Mouse (Mus musculus): ENCODE measurements around the gene Hoxb6.

Hoxb6 gene

DNA sequence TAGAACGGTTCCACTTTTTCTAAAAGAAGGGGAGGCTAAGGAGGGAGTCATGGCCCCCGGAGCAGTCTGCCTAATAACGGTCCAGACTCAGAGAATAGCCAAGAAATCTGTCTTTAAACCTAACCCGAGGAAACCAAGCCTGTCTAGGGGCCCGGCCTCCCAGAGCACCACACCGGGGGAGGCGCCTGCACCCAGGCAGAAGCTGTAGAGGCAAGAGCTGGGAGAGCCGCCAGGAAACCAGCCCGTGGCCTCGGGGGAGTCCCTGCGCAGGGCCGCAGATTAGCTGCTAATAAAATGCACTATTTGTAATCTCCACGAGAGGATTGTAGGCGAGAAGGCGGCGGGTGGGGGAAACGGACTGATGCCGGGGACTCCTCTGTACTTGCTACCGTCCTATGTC lies 22.4 kb upstream of the Hoxb6 start:
- DNase-seq (ENCODE audit: low read depth, low spot score): no peak

DNA sequence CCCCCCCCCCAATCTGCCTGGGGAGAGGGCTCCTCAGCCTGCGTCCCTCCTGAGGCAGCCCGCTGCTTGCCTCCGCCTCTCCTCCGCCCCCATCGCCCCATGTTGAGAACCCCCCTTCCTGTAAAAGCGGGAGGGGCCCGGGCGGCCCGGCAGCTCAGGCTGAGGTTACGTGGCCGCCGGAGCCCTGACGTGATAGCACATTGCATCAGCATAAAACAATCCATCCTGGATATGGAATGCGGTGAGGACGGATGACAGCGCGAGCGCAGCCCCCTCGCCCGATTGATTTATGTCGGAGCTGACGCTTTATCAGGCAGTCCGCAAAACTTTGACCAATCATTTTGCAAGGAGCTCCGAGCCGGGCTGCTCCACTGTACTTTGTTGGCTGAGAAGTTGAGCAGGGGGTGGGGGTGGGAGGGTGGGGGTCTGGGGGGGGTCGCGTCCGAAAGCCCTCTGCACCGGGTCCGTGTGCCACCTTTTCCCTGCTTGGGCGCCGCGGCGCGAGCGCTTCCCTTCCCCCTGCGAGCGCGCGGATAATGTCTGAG lies 21.2 kb upstream of the Hoxb6 start, which contains the start of gene Hoxb9:
Gene Hoxb9, plus strand, starts transcription at position 462 of the 545 bp plus-strand sequence.
- DNase-seq (ENCODE audit: low read depth, low spot score): no peak

DNA sequence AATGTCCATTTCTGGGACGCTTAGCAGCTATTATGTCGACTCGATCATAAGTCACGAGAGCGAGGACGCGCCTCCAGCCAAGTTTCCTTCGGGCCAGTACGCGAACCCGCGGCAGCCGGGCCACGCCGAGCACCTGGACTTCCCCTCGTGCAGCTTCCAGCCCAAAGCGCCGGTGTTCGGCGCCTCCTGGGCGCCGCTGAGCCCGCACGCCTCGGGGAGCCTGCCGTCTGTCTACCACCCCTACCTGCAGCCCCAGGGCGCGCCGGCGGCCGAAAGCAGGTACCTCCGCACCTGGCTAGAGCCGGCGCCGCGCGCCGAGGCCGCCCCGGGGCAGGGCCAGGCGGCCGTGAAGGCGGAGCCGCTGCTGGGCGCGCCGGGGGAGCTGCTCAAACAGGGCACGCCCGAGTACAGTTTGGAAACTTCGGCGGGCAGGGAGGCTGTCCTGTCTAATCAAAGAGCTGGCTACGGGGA lies 20.7 kb upstream of the Hoxb6 start:
- DNase-seq (ENCODE audit: low read depth, low spot score): no peak

DNA sequence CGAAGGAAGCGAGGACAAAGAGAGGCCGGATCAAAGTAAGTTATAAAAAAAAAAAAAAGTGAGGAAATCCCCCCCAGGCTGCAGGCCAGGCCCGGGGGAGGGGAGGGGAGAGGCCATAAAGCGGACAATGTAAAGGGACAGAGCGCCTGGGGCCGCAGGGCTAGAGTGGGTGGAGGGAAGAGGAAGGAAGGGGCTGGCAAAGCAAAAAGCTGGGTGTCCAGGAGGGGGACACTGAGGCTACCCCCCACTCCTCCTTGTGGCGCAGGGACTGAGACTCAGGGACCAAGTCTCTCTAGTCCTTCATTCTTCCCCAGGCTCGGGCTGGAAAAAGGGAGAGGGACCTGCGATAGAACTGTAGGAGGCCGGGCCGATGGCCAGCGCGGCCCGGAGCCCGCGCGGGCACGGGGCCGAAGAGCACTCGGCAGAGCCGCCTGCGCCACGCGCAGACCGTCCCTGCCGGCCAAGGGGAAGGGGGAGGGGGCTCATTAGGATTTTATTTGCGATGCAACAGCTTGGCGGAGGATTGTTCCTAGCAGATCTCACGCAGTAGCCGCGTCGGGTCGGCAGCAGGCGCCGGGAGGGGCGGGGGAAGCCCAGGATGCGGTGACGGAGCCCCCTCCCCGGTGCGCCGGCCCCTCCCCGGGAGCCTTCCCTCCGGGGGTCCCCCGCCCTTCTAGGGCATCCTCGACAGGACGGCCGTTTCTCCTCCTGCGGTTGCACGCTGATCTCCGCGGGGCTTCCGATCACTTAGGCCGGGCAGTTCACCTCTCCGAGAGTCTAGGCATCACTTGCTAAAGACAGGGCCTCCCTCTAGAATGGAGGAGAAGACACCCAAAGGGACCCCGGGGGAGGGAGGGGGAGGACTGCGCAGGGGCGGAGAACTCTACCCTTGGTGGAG lies 20.0 kb upstream of the Hoxb6 start:
- no peak for DNase-seq (ENCODE audit: low read depth, low spot score)

DNA sequence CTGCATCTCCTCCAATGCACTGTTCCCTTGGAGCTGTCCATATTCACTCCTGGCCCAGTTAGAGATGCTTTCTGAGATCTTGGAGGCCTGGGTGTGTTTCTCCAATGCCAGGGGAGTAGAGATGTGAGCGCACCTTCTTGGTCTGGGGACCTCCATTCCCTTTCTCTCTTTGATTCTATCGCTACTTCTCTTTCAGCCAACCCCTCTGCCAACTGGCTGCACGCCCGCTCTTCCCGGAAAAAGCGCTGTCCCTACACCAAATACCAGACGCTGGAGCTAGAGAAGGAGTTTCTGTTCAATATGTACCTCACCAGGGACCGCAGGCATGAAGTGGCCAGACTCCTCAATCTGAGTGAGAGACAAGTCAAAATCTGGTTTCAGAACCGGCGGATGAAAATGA lies 17.8 kb upstream of the Hoxb6 start:
- no peak for DNase-seq (ENCODE audit: low read depth, low spot score)

DNA sequence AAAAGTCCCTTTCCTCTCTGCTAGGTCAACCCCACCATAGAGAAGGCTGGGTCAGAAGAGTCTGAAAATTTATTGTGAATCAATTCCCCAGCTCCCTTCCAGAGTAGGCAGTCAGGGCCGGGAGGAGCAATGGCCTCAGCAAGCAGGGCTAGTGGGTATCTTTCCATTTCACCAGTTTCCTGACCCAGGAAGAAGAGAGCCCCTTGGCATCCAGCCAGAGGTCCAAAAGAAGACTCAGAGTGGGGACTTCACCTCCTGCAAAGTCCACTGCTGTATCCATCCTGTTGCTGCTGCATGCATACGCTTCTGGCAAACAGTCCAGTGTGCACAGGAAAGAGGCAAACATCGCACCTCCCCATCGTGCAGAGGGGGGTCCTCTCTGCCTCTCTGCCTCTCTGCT lies 16.4 kb upstream of the Hoxb6 start:
- DNase-seq (ENCODE audit: low read depth, low spot score): no peak

DNA sequence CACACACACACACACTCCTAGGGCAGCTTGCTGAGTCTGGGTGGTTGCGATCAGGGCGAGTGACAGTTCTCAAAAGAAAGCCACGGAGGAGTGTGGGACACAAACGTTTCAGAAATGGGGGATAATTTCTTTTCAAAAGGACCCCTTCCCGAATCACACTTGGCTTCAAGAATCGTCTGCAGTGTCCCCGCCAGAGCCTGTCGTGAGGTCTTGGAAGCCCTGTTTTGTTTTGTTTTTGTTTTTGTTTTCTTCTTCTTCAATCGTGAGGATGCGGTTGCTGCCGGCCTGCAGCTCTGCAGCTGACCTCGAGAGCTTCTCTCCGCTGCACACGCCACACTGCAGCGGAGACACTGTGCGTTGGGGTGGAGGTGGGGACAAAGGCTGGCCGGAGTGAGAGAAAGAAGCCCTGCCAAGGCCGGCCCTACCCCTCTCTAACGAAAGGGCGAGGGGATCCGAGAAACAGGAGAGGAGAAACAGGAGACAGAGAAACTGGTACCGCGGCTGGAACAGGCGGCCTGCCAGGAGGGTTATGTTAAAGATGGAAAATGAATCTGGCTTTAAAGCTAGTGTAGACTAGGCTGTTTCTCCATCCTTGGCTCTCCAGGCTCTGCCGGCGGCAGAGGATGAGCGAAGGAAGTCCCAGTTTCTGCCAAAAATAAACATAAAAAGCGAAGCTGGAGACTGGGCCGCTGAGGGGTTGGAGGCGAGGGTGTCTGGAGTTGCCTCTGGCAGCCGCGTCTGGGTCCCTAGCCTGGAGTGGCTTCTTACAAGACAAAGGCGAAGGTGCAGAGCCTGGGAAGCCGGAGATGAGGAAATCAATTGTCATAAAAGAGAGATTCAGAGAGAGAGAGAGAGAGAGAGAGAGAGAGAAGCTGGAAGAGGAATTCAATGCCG lies 14.9 kb upstream of the Hoxb6 start:
- no peak for DNase-seq (ENCODE audit: low read depth, low spot score)

DNA sequence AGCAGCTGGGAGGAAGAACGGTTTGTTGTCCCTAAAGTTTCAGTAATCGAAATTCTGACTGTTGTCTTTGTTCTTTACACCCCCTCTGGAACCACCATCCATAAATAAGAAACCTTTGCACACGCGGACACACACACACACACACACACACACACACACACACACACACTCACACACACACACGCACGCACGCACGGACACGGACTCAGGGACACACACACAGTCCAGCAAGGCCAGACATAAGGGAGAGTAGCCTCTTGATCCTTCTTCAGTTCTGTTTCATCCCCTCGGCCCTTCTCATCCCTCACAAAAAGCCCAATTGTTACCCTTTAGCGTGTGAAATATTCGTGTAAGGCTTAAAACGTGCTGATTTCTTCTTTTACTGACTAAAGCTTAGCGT lies 14.0 kb upstream of the Hoxb6 start:
- no peak for DNase-seq (ENCODE audit: low read depth, low spot score)

DNA sequence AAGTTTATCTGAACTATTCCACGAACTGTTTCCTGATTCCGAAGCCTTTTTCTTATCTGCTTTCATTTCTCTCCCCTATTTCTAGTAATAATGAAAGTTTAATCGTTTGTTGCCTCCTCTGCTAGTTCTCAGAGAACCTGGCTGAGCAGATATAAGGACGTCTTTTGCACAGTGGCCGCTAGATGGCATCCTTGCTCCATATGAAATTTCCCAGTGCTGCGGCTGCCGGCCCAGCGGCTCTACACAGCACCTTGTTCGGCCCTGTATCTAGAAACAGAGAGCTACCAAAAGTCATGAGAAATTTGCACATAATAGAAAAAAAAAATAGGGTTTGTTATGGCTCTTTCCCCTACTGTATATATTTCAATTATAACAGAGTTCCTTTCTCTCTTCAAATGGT lies 13.5 kb upstream of the Hoxb6 start:
- peak; percentile 82 for DNase-seq (ENCODE audit: low read depth, low spot score)

DNA sequence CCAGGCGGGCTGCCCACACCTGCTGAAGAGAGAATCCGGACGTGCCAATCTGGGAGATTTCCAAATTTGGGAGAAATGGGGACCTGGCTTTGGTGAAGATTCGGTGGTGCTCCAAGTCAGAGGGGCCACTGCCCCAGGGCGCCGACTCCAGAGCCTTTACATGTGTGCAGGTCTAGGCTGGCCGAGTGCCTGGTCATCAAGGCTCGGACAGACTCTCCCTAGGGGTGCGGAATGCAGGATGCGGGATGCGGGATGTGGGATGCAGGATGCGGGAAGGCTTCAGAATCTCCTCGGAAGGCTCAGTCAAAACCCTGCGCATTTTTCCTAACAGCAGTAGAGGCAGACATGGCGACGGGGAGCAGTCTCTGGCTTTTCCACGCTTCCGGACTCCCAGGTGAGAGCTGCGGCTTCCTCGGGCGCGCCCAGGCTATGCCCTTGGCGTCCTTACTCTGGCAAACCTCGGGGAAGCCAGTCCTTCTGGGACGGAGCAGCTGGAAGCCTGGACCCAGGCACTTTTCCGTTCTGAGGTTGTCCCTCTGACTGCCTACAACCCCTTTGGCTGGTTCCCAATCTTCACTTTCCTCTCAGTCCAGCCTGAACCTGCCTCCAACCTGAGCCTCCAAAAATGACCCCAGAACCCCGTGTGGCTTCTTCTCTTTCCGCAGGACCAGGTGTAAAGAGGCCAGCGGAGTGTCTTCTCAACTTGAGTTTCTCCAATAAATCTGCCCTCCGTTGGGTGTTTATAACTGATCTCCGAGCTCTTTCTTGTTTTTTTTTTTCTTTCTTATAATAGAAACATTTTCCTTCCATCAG lies 12.6 kb upstream of the Hoxb6 start:
- no peak for DNase-seq (ENCODE audit: low read depth, low spot score)

DNA sequence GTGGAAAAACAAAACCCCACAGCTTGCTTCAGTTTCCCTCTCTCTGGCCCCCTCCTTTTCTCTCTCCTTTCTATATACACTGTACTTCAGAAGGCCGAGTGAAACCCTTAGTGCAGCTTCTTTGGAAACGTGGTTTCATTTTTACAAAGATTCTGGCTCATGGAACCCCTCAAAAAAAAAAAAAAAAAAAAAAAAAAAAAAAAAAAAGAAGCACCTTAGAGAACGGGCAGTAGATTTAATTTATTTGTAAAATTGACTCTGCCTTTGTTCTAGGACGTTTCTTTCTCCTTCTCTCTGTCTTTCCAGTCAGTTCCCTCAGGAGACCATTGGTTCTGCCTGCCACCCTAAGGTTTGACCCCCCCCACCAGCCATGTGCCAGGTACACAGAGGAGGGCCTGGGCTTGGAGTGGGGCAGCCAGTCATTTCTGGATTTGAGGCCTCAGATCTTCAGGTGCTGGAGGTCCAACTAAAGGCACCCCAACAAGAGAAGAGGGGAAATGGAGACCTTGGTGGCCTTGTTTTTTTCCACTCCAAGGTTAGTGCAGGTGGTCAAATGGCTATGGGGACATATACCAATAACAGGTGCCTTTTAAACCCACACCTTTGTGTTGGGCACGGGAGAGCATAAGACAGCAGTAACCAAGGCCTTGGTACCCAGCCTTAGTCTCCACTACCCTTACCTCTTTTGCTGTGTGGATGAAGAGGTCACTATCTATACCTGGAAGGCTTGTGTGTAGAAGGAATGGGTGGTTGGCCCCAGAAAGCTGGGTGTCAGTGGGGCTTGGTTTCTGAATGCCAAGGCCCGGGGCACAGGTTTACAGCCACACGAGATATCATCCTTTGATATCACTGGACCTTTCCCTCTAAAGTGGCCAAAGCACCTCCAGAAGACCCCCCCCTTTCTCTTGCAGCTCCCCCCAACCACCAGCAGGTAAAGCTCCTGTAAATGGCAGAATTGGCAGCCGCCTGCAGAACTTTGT lies 11.6 kb upstream of the Hoxb6 start:
- no peak for DNase-seq (ENCODE audit: low read depth, low spot score)

DNA sequence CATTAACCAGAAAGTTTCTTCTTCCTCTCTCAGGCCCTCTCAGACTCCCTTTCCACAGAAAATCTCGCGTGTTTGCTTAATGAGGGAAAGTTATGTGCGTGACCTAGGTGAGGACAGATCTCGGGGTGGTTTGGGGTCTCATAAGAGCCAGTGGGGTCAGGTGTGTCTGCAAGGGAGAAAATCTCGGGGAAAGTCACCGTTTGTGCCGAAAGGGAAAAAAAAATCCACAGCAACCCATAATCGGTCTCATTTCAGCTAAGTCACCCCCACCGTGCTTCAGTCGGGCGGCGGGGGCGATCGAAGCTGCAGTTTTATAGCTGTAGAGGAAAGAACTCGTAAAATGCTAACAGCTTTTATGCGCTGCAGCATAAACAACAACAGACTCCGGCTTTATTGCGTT lies 10.9 kb upstream of the Hoxb6 start:
- DNase-seq (ENCODE audit: low read depth, low spot score): no peak

DNA sequence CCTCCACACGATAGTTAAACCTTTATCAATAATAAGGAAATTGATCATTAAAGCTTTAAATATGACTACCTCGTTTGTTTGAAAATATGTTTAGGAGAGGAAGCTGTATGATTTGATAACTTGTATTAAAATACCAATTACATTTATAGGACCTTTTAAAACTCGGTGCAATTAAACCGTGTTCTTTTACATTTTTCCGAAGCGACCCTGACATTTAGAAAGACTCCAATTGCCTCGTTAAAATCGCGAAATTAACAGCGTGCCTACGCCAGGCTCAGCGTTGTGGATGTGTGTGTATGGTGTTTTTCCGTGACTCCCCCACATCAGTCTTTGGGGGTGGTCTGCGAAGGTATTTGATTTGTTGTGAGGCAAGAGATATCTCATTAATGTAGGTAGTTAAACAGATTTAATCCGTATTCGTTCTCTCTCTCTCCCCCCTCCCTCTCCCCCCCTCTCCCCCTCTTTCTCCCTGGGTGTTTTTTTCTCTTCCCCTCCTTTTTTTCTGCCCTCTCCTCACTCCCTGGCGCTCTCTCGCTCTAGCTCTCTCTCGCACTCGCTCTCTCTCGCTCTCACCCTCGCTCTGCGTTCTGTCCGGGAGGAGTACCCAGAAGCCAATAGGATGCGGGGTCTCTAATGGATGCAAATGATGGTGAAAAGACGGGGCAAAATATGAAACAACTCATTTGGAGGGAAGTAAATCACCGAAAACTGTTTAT lies 10.3 kb upstream of the Hoxb6 start, which contains the start of gene Hoxb8:
Gene Hoxb8, plus strand, starts transcription at position 51 of the 716 bp plus-strand sequence.
- DNase-seq (ENCODE audit: low read depth, low spot score): no peak

DNA sequence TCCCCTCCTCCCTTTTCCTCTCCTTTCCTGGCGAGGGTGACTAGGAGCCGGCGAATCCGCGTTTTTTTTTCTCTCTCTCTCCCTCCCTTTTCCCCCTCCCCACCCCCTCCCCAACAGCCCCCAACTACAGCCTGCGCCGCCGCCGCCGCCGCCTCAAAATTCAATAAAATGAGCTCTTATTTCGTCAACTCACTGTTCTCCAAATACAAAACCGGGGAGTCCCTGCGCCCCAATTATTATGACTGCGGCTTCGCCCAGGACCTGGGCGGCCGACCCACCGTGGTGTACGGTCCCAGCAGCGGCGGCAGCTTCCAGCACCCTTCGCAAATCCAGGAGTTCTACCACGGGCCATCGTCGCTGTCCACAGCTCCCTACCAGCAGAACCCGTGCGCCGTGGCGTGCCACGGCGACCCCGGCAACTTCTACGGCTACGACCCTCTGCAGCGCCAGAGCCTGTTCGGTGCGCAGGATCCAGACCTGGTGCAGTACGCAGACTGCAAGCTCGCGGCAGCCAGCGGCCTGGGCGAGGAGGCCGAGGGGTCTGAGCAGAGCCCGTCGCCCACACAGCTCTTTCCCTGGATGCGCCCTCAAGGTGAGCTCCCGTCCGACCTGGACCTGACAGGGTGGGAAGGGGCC lies 9.4 kb upstream of the Hoxb6 start:
- no peak for DNase-seq (ENCODE audit: low read depth, low spot score)

DNA sequence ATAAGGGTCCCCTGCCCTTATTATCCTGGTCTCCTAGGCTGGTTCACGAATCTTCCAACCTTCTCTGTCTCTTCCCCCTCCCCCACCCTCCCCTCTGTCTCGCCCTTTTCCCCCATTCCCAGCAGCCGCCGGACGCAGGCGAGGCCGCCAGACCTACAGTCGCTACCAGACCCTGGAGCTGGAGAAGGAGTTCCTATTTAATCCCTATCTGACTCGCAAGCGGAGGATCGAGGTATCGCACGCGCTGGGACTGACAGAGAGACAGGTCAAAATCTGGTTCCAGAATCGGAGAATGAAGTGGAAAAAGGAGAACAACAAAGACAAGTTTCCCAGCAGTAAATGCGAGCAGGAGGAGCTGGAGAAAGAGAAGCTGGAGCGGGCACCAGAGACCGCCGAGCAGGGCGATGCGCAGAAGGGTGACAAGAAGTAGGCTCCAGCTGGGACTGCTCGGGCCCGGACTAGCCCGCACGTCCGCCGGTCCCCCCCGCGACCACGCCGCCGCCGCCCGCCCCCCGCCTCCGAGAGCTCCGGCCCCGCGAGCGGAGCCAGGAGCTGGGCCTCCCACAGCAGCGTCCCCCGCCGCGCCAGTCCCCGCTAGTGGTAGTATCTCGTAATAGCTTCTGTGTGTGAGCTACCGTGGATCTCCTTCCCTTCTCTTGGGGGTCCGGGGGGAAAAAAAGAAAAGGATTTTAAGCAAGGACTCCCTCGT lies 8.1 kb upstream of the Hoxb6 start:
- DNase-seq (ENCODE audit: low read depth, low spot score): no peak

DNA sequence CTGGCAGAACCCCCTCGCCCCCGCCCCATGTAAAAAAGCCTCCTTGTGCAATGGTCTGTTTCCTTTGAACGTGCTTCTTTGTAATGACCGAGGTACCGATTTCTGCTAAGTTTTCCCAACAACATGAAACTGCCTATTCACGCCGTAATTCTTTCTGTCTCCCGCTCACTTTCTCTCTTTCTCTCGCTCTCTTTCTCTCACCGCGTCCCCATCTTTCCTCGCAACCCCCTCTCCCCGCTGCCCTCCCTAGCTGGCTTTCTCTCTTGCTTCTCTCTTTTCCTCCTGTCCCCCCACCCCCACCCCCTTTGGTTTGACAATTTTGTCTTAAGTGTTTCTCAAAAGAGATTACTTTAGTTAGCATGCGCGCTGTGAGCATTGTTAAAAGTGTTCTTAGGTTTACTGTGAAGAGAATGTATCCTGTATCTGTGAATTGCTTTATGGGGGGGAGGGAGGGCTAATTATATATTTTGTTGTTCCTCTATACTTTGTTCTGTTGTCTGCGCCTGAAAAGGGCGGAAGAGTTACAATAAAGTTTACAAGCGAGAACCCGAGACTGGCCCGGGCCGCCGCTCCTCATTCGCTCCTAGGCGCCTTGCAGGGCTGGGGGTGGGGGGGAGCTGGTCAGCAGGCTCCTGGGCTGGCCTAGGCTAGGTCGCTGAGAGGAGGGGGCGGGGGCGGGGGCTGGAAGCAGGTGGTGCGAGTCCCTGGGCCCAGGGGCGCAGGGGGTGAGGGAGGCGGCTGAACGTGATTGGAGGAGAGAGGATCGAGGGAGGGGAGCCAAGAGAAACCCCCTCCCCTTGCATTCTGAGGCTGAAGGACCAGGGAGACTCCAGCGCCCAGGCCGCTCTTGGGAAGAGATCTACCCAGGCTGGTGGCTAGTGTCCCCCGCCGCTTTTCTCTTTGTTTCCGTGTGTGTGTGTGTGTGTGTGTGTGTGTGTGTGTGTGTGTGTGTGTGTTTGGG lies 7.2 kb upstream of the Hoxb6 start:
- DNase-seq (ENCODE audit: low read depth, low spot score): peak; percentile 78
